Mouse (Mus musculus) stomach, embryonic 14.5 days (tissue): ENCODE results near the gene Atp11a. TPM values are rescaled to one million over a fixed set of nuclear protein-coding genes. Genes with fewer than 3 reads are reported as not detected.
A peak's percentile ranks its signal among the peaks of the same experiment; 100 is the strongest.

Experiments
- ATAC-seq: fragments of 200-750 bp; cut with Nextera tagmentation; 2 replicates; pipeline ENCODE4 v1.8.0; 2017; ENCODE audit warnings: low read depth, moderate TSS enrichment; ENCODE audit not compliant: insufficient number of reproducible peaks, insufficient read depth, low FRiP score
- H3K27ac ChIP-seq: fragments of 300-500 bp; sonication (generic); 2 replicates; pipeline ENCODE4 v1.5.1; 2014; ENCODE audit warnings: mild to moderate bottlenecking, low read length, moderate library complexity, mixed read lengths
- H3K27me3 ChIP-seq: fragments of 300-500 bp; sonication (generic); 2 replicates; pipeline ENCODE4 v1.6.1; 2014; ENCODE audit warnings: low read length, control low read depth, mixed read lengths; ENCODE audit not compliant: control insufficient read depth, insufficient read depth
- H3K36me3 ChIP-seq: fragments of 300-500 bp; sonication (generic); 2 replicates; pipeline ENCODE4 v1.6.1; 2014; ENCODE audit warnings: mild to moderate bottlenecking, control low read depth, low read length, moderate library complexity, mixed read lengths; ENCODE audit not compliant: control insufficient read depth, insufficient read depth
- H3K4me1 ChIP-seq: fragments of 300-500 bp; sonication (generic); 2 replicates; pipeline ENCODE4 v1.6.1; 2014; ENCODE audit warnings: low read length, control low read depth, mixed read lengths; ENCODE audit not compliant: control insufficient read depth, insufficient read depth
- H3K4me2 ChIP-seq: fragments of 300-500 bp; sonication (generic); replicated peaks from 2 replicates; pipeline ENCODE4 v1.6.1; 2014; ENCODE audit warnings: low read depth, low read length, control low read depth
- H3K4me3 ChIP-seq: fragments of 300-500 bp; sonication (generic); 2 replicates; pipeline ENCODE4 v1.5.1; 2014; ENCODE audit warnings: low read depth, low read length, control low read depth
- H3K9ac ChIP-seq: fragments of 300-500 bp; sonication (generic); replicated peaks from 2 replicates; pipeline ENCODE4 v1.6.1; 2014; ENCODE audit warnings: low read depth, mild to moderate bottlenecking, control low read depth, low read length, moderate library complexity, mixed read lengths
- H3K9me3 ChIP-seq: fragments of 300-500 bp; sonication (generic); 2 replicates; pipeline ENCODE4 v1.6.1; 2016; ENCODE audit warnings: low read depth, low read length, control low read depth; ENCODE audit not compliant: control insufficient read depth
- WGBS: fragments of 180-500 bp; shearing (Covaris S2); extraction: QIAGEN DNeasy Blood & Tissue Kit; methylation state at CpG from one replicate; pipeline ENCODE4 v1.1.7; 2014; 5-methylcytosine and 5-hydroxymethylcytosine counted together
- polyA plus RNA-seq: library from polyadenylated mRNA; unstranded; fragments of >200 nt; fragmentation: Nextera tagmentation; extraction: Ambion mirVana; gene quantifications from 2 replicates; pipeline ENCODE4 v1.2.1, GENCODE M21; 2014

The Atp11a gene
- polyA plus RNA-seq, 1 experiment from 2014 or later = 20.8 TPM

- Histone ChIP-seq H3K27ac (no peak overlapping the region), H3K9ac (no peak overlapping the region), H3K36me3 (no peaks in the 10 kb centered on the region), H3K27me3 (no peaks in the 10 kb centered on the region), H3K4me1 (0 out of 2 replicates have a peak, but pooled peaks cover 7% of the 10 kb centered on the region), H3K4me3 (no peak overlapping the region), H3K9me3 (no peaks in the 10 kb centered on the region), H3K4me2 (no peak overlapping the region)
- no peak for ATAC-seq
- 37% methylated on average over 9 of the region's 9 CpGs for WGBS
These were observed 141.0 kb downstream of the Atp11a start for GRCm38 (mm10) chr8:12897815-12898214.

GRCm38 (mm10) chr8:12903790-12904415 lies 147.1 kb downstream of the Atp11a start:
- no peaks in the 10 kb centered on the region for H3K36me3 ChIP-seq
- ATAC-seq = no peak; the same call in 1 of the 2 replicates
- no peak overlapping the region for H3K9ac ChIP-seq
- no peaks in the 10 kb centered on the region for H3K9me3 ChIP-seq
- no peak overlapping the region for H3K27ac ChIP-seq
- H3K4me2 ChIP-seq = no peak overlapping the region
- H3K4me1 ChIP-seq = no peaks in the 10 kb centered on the region
- no peaks in the 10 kb centered on the region for H3K27me3 ChIP-seq
- WGBS = 77% methylated on average over 13 of the region's 13 CpGs
- no peak overlapping the region for H3K4me3 ChIP-seq

DNA sequence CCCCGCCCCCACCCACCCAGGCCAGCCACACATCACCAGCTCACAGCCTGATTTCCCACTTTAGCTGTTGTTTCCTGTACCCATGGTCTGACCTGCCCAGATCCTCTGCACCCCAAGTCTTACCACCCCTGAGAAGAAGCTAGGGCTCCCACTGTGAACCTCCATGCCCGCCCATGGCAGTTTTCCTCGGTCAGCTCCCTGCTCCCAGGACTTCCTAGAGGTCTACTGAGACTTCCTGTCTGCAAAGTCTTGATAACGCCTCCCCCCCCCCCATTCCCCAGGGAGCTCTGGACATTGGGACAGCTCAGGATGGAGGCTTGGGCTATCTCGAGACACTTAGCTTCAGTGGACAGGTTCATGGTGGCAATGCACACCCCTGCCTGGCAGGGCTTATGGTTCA lies 148.3 kb downstream of the Atp11a start:
- WGBS = 75% methylated on average over 5 of the region's 5 CpGs
- Histone ChIP-seq H3K4me2 (no peak overlapping the region), H3K4me3 (no peak overlapping the region), H3K27me3 (no peaks in the 10 kb centered on the region), H3K9ac (no peak overlapping the region), H3K4me1 (no peaks in the 10 kb centered on the region), H3K9me3 (no peaks in the 10 kb centered on the region), H3K36me3 (no peaks in the 10 kb centered on the region), H3K27ac (no peak overlapping the region)
- ATAC-seq = no peak

DNA sequence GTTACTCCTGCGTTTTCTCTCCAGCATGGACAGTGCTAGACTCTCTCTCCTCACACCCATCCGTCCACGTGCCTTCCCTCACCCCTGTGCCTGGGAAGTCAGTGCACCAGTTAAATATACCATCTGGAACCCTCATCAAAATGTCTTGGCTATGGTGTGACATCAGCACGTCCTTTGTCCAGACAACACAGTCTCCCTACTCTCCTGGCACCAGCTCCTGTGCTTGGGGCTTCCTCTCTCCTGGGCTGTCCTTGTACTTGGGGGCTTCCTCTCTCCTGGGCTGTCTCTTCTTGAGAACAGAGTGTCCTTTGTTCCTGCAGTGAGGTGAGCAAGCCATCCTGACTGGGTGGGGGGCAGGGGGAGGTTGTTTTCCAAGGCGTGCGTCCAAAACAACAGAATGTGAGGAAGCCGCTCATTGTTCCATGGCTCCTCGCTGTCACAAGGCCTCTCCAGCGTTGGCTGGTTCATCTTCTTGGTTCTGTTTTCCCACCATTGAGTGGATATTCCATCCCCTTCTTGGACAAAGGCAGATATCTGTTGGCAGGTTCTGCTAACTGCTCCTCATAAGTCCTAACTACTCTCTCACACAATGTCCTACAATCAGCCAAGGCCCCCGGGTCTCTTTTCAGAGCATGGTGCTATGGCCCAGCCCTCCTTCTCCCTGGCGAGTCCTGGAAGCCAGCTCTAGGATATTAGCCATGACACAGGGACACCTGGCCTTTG lies 148.9 kb downstream of the Atp11a start:
- no peaks in the 10 kb centered on the region for H3K36me3 ChIP-seq
- H3K9ac ChIP-seq = no peak overlapping the region
- no peaks in the 10 kb centered on the region for H3K9me3 ChIP-seq
- H3K27ac ChIP-seq = no peak overlapping the region; the same call in 1 of the 2 replicates
- H3K27me3 ChIP-seq = no peaks in the 10 kb centered on the region
- H3K4me2 ChIP-seq = no peak overlapping the region
- no peak overlapping the region for H3K4me3 ChIP-seq
- no peaks in the 10 kb centered on the region for H3K4me1 ChIP-seq
- whole genome bisulfite sequencing = 81% methylated on average over 11 of the region's 11 CpGs
- no peak for ATAC-seq

- H3K9ac ChIP-seq = no peak overlapping the region
- WGBS = 74% methylated on average over 5 of the region's 5 CpGs
- no peaks in the 10 kb centered on the region for H3K27me3 ChIP-seq
- no peak for ATAC-seq
- H3K4me3 ChIP-seq = no peak overlapping the region
- H3K36me3 ChIP-seq = no peaks in the 10 kb centered on the region
- no peak overlapping the region for H3K4me2 ChIP-seq
- no peaks in the 10 kb centered on the region for H3K4me1 ChIP-seq
- no peaks in the 10 kb centered on the region for H3K9me3 ChIP-seq
- H3K27ac ChIP-seq = no peak overlapping the region
These were observed 149.8 kb downstream of the Atp11a start for GRCm38 (mm10) chr8:12906597-12906996.

DNA sequence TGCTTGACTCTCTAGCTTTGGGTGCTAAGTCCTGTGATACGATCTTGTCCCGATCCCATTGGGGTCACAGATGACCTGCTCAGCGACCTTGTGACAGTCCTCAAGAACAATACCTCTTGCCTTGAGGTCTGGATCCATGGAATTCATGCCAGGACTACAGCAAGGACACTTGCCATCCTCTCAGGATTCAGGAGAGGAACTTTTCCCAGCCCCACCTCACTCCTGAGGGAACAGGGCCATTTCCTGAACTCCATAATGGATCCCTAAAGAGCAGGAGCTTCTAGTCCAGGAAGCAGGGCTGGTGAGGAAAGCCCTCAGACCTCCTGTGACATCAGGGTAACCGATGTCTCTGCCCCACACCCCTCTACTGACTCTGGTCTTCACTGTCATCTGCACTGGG lies 150.9 kb downstream of the Atp11a start:
- WGBS = 76% methylated on average over 4 of the region's 4 CpGs
- H3K4me3 ChIP-seq = no peak overlapping the region
- no peak overlapping the region for H3K4me2 ChIP-seq
- H3K9me3 ChIP-seq = no peaks in the 10 kb centered on the region
- H3K27ac ChIP-seq = no peak overlapping the region
- no peaks in the 10 kb centered on the region for H3K4me1 ChIP-seq
- ATAC-seq = no peak
- H3K9ac ChIP-seq = no peak overlapping the region
- no peaks in the 10 kb centered on the region for H3K27me3 ChIP-seq
- no peaks in the 10 kb centered on the region for H3K36me3 ChIP-seq

GRCm38 (mm10) chr8:12912011-12912410 lies 155.2 kb downstream of the Atp11a start:
- Histone ChIP-seq H3K4me1 (no peaks in the 10 kb centered on the region; the same call in 1 of the 2 replicates), H3K9ac (no peak overlapping the region), H3K4me3 (no peak overlapping the region), H3K27me3 (no peaks in the 10 kb centered on the region), H3K36me3 (no peaks in the 10 kb centered on the region), H3K9me3 (no peaks in the 10 kb centered on the region), H3K4me2 (no peak overlapping the region), H3K27ac (no peak overlapping the region)
- peak; percentile 56; the same call in 1 of the 2 replicates for ATAC-seq
- WGBS = 19% methylated on average over 5 of the region's 5 CpGs

DNA sequence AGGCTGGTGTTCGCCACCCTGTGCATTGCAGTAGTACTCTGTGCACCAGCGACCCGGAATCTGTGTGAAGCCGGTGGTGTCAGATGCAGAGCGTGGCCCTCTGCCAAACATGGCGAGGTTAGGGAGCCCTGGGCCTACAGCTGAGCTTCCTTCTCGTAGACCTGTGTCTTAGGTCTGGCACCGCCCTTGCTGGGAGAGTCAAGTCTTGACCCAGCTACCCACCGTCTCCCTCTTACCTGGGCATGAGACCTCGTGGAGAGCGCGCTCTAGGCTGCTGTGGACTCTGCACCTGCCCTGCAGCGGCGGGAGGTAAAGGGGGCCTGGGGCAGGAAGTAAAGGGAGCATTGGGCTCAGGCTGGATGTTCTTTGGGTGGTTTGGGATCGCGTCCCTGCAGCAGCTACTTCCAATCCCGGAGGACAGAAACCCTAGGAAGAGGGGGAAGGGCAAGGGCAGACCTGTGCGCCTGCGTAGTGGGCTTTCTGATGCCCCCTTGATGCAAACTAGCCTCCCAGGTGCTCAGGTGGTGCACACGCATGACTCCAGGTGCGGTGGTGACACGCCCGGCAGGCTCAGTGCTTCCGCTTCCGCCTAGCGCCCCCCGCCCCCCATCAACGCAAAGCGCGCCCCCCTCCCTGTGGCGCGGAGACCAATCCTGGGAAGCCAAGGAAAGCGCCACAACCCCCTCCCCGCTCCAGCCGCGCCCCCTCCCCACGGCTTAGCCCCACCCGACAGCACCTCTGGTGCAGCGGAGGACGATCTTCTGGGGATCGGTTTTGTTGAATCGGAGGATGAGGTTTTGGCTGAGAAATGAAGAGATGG lies 158.6 kb downstream of the Atp11a start:
- Histone ChIP-seq H3K4me3 (peak overlapping the region; percentile 53), H3K4me1 (no peaks in the 10 kb centered on the region; the same call in 1 of the 2 replicates), H3K9ac (peak overlapping the region; percentile 61), H3K4me2 (peak overlapping the region; percentile 90), H3K9me3 (no peaks in the 10 kb centered on the region), H3K27me3 (no peaks in the 10 kb centered on the region), H3K36me3 (no peaks in the 10 kb centered on the region), H3K27ac (peak overlapping the region; percentile 53; the same call in 1 of the 2 replicates)
- WGBS = 12% methylated on average over 42 of the region's 42 CpGs
- peak; percentile 53 for ATAC-seq
